Mouse (Mus musculus) retina, embryonic 14.5 days (tissue): ENCODE results near the gene Hnrnpu.
"Not testable (repeated sequence)": the region's sequence is repeated elsewhere in the genome, so short reads cannot be mapped to it uniquely, and the experiment has no call there.

ENCODE experiments used
- DNase-seq: peaks from one replicate; pipeline ENCODE4 v3.0.0-alpha.2; 2015; ENCODE audit warnings: low spot score

Gene Hnrnpu

GRCm38 (mm10) chr1:178310128-178310527 lies 27.5 kb downstream of the Hnrnpu start:
- DNase-seq: peak; percentile 80

- no peak for DNase-seq
These were observed 28.1 kb downstream of the Hnrnpu start for GRCm38 (mm10) chr1:178309487-178309886.

GRCm38 (mm10) chr1:178303425-178303824 lies 34.2 kb downstream of the Hnrnpu start:
- DNase-seq: peak; percentile 81

GRCm38 (mm10) chr1:178301261-178301660 lies 36.3 kb downstream of the Hnrnpu start:
- DNase-seq: not testable (repeated sequence)

- DNase-seq: no peak
These were observed 43.5 kb downstream of the Hnrnpu start for GRCm38 (mm10) chr1:178294051-178294450.

- no peak for DNase-seq
These were observed 45.9 kb downstream of the Hnrnpu start for GRCm38 (mm10) chr1:178291716-178292115.

GRCm38 (mm10) chr1:178287601-178288176 lies 49.9 kb downstream of the Hnrnpu start:
- no peak for DNase-seq

- DNase-seq: no peak
These were observed 53.5 kb downstream of the Hnrnpu start for GRCm38 (mm10) chr1:178283946-178284720.

GRCm38 (mm10) chr1:178283314-178283713 lies 54.3 kb downstream of the Hnrnpu start:
- not testable (repeated sequence) for DNase-seq

- DNase-seq: peak; percentile 72
These were observed 61.3 kb downstream of the Hnrnpu start for GRCm38 (mm10) chr1:178276054-178276911.

- no peak for DNase-seq
These were observed 61.9 kb downstream of the Hnrnpu start for GRCm38 (mm10) chr1:178275738-178276053.

- no peak for DNase-seq
These were observed 62.3 kb downstream of the Hnrnpu start for GRCm38 (mm10) chr1:178275174-178275730.
